Mouse (Mus musculus) ES-Bruce4 (cell line): Measurements from ENCODE around the gene Wdr43. TPM values are rescaled to one million over a fixed set of nuclear protein-coding genes. Genes with fewer than 3 reads are reported as not detected.
A peak's percentile ranks its signal among the peaks of the same experiment; 100 is the strongest.
"Not testable (repeated sequence)": the region's sequence is repeated elsewhere in the genome, so short reads cannot be mapped to it uniquely, and the experiment has no call there.

Experiments used
- H3K27ac ChIP-seq: 2 replicates; pipeline ENCODE4 v1.5.1; 2012; ENCODE audit warnings: low read length, inconsistent platforms; ENCODE audit not compliant: insufficient read depth
- H3K27me3 ChIP-seq: 2 replicates; pipeline ENCODE4 v1.6.1; 2012; ENCODE audit warnings: mild to moderate bottlenecking, low read length, inconsistent platforms; ENCODE audit not compliant: control insufficient read depth, poor library complexity, insufficient read depth, severe bottlenecking
- H3K36me3 ChIP-seq: 2 replicates; pipeline ENCODE4 v1.6.1; 2012; ENCODE audit warnings: inconsistent platforms, mild to moderate bottlenecking, low read length, moderate library complexity; ENCODE audit not compliant: control insufficient read depth, poor library complexity, insufficient read depth, severe bottlenecking
- H3K4me1 ChIP-seq: one replicate; pipeline ENCODE4 v1.8.1; 2011; ENCODE audit warnings: low read length; ENCODE audit not compliant: control insufficient read depth, insufficient read depth
- H3K4me3 ChIP-seq: 2 replicates; pipeline ENCODE4 v1.5.1; 2011; ENCODE audit warnings: low read depth, mild to moderate bottlenecking, low read length
- H3K9ac ChIP-seq: 2 replicates; pipeline ENCODE4 v1.6.1; 2012; ENCODE audit warnings: low read depth, mild to moderate bottlenecking, inconsistent platforms; ENCODE audit not compliant: poor library complexity, severe bottlenecking
- H3K9me3 ChIP-seq: replicated peaks from 2 replicates; pipeline ENCODE4 v1.6.1; 2012; ENCODE audit warnings: mild to moderate bottlenecking, low read length, inconsistent platforms; ENCODE audit not compliant: control insufficient read depth, poor library complexity, insufficient read depth, severe bottlenecking
- CTCF ChIP-seq: IDR thresholded peaks from one replicate; pipeline ENCODE4 v1.8.1; 2011; ENCODE audit warnings: low read depth, low read length
- EP300 ChIP-seq: IDR thresholded peaks from 2 replicates; pipeline ENCODE4 v1.6.1; 2011; ENCODE audit warnings: low read depth, low read length; ENCODE audit not compliant: insufficient read depth
- POLR2A ChIP-seq: IDR thresholded peaks from one replicate; pipeline ENCODE4 v1.8.1; 2011; ENCODE audit warnings: low read length; ENCODE audit not compliant: insufficient read depth
- polyA plus RNA-seq: library from polyadenylated mRNA; stranded (reverse); fragments of >200 nt; gene quantifications from 2 replicates; pipeline ENCODE4 v1.2.4, GENCODE M21; 2011; ENCODE audit warnings: low read depth; ENCODE audit not compliant: missing spikeins, insufficient read depth, insufficient read length

Gene Wdr43
- polyA plus RNA-seq, 1 experiment, result 240 TPM

- H3K4me1 ChIP-seq, result no peaks in the 10 kb centered on the region
- peak overlapping the region; percentile 80 for H3K4me3 ChIP-seq
- H3K36me3 ChIP-seq, result peaks cover 13% of the 10 kb centered on the region
- H3K27me3 ChIP-seq, result no peaks in the 10 kb centered on the region
- no peaks in the 10 kb centered on the region for H3K9me3 ChIP-seq
- H3K9ac ChIP-seq, result peak overlapping the region; percentile 90
- no peak for TF ChIP-seq CTCF
- no peak for TF ChIP-seq POLR2A
- TF ChIP-seq EP300, result no peak
- peak overlapping the region; percentile 23; the same call in 1 of the 2 replicates for H3K27ac ChIP-seq
Measured at GRCm38 (mm10) chr17:71617033-71617362, 1.3 kb downstream of the Wdr43 start.

- Histone ChIP-seq H3K9ac (peak overlapping the region; percentile 90), H3K4me3 (peak overlapping the region; percentile 55), H3K27ac (no peak overlapping the region), H3K4me1 (no peaks in the 10 kb centered on the region), H3K9me3 (no peaks in the 10 kb centered on the region), H3K36me3 (peaks cover 13% of the 10 kb centered on the region), H3K27me3 (no peaks in the 10 kb centered on the region)
- TF ChIP-seq EP300, result no peak
- TF ChIP-seq POLR2A, result no peak
- no peak for TF ChIP-seq CTCF
Measured at GRCm38 (mm10) chr17:71617974-71618373, 2.3 kb downstream of the Wdr43 start.

GRCm38 (mm10) chr17:71631806-71632205 is 16.1 kb downstream of the Wdr43 start:
- Histone ChIP-seq H3K27ac (no peak overlapping the region), H3K36me3 (peaks cover 81% of the 10 kb centered on the region), H3K27me3 (no peaks in the 10 kb centered on the region), H3K9ac (no peak overlapping the region), H3K9me3 (no peaks in the 10 kb centered on the region), H3K4me1 (no peaks in the 10 kb centered on the region), H3K4me3 (no peak overlapping the region)
- TF ChIP-seq CTCF, result no peak
- TF ChIP-seq POLR2A, result no peak
- no peak for TF ChIP-seq EP300

- H3K27me3 ChIP-seq, result no peaks in the 10 kb centered on the region
- no peaks in the 10 kb centered on the region for H3K4me1 ChIP-seq
- H3K27ac ChIP-seq, result no peak overlapping the region
- TF ChIP-seq POLR2A, result no peak
- TF ChIP-seq EP300, result no peak
- TF ChIP-seq CTCF, result no peak
- no peak overlapping the region for H3K9ac ChIP-seq
- H3K4me3 ChIP-seq, result no peak overlapping the region
- H3K9me3 ChIP-seq, result no peaks in the 10 kb centered on the region
- H3K36me3 ChIP-seq, result peaks cover 85% of the 10 kb centered on the region
Measured at GRCm38 (mm10) chr17:71633350-71633749, 17.7 kb downstream of the Wdr43 start.

DNA sequence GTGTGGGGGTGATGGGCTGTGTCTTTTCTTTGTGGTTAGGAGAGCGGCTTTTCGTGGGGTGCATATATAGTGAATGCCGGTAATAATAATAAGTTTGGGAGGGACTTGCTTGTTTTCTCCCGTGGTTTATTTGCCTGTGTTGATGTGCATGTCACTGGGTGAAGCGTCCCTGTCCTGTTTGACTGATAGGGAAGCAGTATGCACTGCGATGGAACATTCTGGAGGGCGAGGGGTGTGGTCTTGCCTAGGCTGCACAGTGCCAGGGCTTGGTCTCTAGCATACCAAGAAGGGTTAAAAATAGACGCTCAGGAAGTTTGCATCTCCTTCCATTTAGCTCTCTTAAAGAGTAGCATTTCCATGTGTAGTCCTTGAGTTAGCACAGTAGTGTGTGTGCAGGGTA is 21.1 kb downstream of the Wdr43 start:
- Histone ChIP-seq H3K9me3 (no peaks in the 10 kb centered on the region), H3K27ac (no peak overlapping the region), H3K9ac (no peak overlapping the region), H3K36me3 (peaks cover 90% of the 10 kb centered on the region), H3K27me3 (no peaks in the 10 kb centered on the region), H3K4me3 (no peak overlapping the region), H3K4me1 (no peaks in the 10 kb centered on the region)
- TF ChIP-seq POLR2A (no peak), CTCF (no peak), EP300 (no peak)

- H3K27me3 ChIP-seq, result no peaks in the 10 kb centered on the region
- H3K4me3 ChIP-seq, result no peak overlapping the region
- no peaks in the 10 kb centered on the region for H3K4me1 ChIP-seq
- no peak overlapping the region for H3K9ac ChIP-seq
- no peaks in the 10 kb centered on the region for H3K9me3 ChIP-seq
- no peak for TF ChIP-seq POLR2A
- no peak for TF ChIP-seq EP300
- TF ChIP-seq CTCF, result no peak
- no peak overlapping the region for H3K27ac ChIP-seq
- peaks cover 90% of the 10 kb centered on the region for H3K36me3 ChIP-seq
Measured at GRCm38 (mm10) chr17:71637750-71638265, 22.1 kb downstream of the Wdr43 start.

DNA sequence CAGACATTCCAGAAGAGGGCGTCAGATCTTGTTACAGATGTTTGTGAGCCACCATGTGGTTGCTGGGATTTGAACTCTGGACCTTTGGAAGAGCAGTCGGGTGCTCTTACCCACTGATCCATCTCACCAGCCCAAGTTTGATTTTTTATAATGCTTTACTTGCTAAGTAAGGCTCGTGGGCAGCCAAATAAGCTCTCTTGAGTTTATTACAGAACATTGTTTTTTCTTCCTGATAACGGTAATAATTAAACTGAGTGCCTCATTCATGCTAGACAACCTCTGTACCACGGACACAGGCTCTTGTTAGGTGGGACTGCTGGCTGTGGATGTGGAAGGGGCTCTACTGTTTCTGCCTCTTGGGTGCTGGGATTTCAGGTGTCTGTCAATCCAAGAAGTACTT is 23.4 kb downstream of the Wdr43 start:
- H3K27me3 ChIP-seq, H3K9ac ChIP-seq, H3K4me3 ChIP-seq, H3K4me1 ChIP-seq, H3K9me3 ChIP-seq, H3K27ac ChIP-seq: not testable (repeated sequence)
- peaks cover 86% of the 10 kb centered on the region for H3K36me3 ChIP-seq
